Mouse (Mus musculus) forebrain, embryonic 11.5 days (tissue): Measurements from ENCODE around the gene Mapk1. TPM values are rescaled to one million over a fixed set of nuclear protein-coding genes. Genes with fewer than 3 reads are reported as not detected.
A peak's percentile ranks its signal among the peaks of the same experiment; 100 is the strongest.

ENCODE experiments used
- ATAC-seq: fragments of 200-750 bp; cut with Nextera tagmentation; replicated peaks from 2 replicates; pipeline ENCODE4 v1.8.0; 2017; ENCODE audit warnings: moderate TSS enrichment; ENCODE audit not compliant: low FRiP score
- DNase-seq: peaks from one replicate; pipeline ENCODE4 v3.0.0-alpha.2; 2017; ENCODE audit warnings: low spot score
- H3K27ac ChIP-seq: fragments of 300-500 bp; sonication (generic); 2 replicates; pipeline ENCODE4 v1.5.1; 2014; ENCODE audit warnings: low read depth, low read length
- H3K27me3 ChIP-seq: fragments of 300-500 bp; sonication (generic); 2 replicates; pipeline ENCODE4 v1.6.1; 2014; ENCODE audit warnings: mild to moderate bottlenecking, low read length, mixed read lengths; ENCODE audit not compliant: control insufficient read depth, insufficient read depth
- H3K36me3 ChIP-seq: fragments of 300-500 bp; sonication (generic); 2 replicates; pipeline ENCODE4 v1.6.1; 2014; ENCODE audit warnings: mild to moderate bottlenecking, low read length, moderate library complexity, mixed read lengths; ENCODE audit not compliant: control insufficient read depth, insufficient read depth
- H3K4me1 ChIP-seq: fragments of 300-500 bp; sonication (generic); replicated peaks from 2 replicates; pipeline ENCODE4 v1.6.1; 2014; ENCODE audit warnings: low read length, mixed read lengths; ENCODE audit not compliant: control insufficient read depth, insufficient read depth
- H3K4me2 ChIP-seq: fragments of 300-500 bp; sonication (generic); 2 replicates; pipeline ENCODE4 v1.6.1; 2014; ENCODE audit warnings: low read depth, mild to moderate bottlenecking, low read length, moderate library complexity, mixed read lengths; ENCODE audit not compliant: severe bottlenecking
- H3K4me3 ChIP-seq: fragments of 300-500 bp; sonication (generic); 2 replicates; pipeline ENCODE4 v1.5.1; 2014; ENCODE audit warnings: low read depth, low read length
- H3K9ac ChIP-seq: fragments of 300-500 bp; sonication (generic); 2 replicates; pipeline ENCODE4 v1.6.1; 2014; ENCODE audit warnings: low read length
- H3K9me3 ChIP-seq: fragments of 300-500 bp; sonication (generic); 2 replicates; pipeline ENCODE4 v1.6.1; 2016; ENCODE audit warnings: low read length, mixed read lengths; ENCODE audit not compliant: control insufficient read depth
- WGBS: fragments of 180-500 bp; shearing (Covaris S2); extraction: QIAGEN DNeasy Blood & Tissue Kit; methylation state at CpG from one replicate; pipeline ENCODE4 v1.1.7; 2014; 5-methylcytosine and 5-hydroxymethylcytosine counted together
- polyA plus RNA-seq: library from polyadenylated mRNA; unstranded; fragments of >200 nt; fragmentation: Nextera tagmentation; extraction: Ambion mirVana; gene quantifications from 2 replicates; pipeline ENCODE4 v1.2.1, GENCODE M21; 2014

Gene Mapk1
- polyA plus RNA-seq, 1 experiment from 2014 or later, result 197 TPM

DNA sequence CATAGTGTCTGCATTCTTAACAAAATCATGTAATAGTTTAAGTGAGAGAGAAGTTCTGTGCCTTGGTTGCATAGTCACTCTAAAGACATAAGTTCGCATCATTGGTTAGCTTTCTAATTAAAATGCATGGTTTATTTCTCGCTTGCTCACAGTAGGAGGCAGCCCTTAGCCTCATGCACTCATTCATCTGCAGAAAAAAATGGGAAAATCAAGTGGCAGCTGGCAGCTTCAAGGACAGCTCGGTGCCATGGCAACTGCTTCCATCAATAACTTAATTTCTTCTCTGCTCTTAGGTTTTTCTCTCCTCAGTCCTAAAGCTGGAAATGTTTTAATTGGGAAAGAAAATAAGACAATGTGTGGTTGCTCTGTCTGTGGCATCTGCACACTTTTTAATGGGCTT, 72.4 kb downstream of the Mapk1 start:
- no peak overlapping the region for H3K27ac ChIP-seq
- no peak overlapping the region for H3K4me3 ChIP-seq
- no peak overlapping the region for H3K9ac ChIP-seq
- no peaks in the 10 kb centered on the region for H3K27me3 ChIP-seq
- H3K4me2 ChIP-seq, result no peak overlapping the region
- ATAC-seq (peak; percentile 55), DNase-seq (peak; percentile 48)
- no peaks in the 10 kb centered on the region for H3K36me3 ChIP-seq
- whole genome bisulfite sequencing, result 35% methylated on average over 3 of the region's 3 CpGs
- no peaks in the 10 kb centered on the region for H3K9me3 ChIP-seq
- no peaks in the 10 kb centered on the region for H3K4me1 ChIP-seq

GRCm38 (mm10) chr16:17062338-17062737, 79.2 kb downstream of the Mapk1 start:
- Histone ChIP-seq H3K9ac (no peak overlapping the region), H3K4me3 (no peak overlapping the region), H3K4me1 (no peaks in the 10 kb centered on the region), H3K36me3 (no peaks in the 10 kb centered on the region), H3K27me3 (no peaks in the 10 kb centered on the region), H3K27ac (no peak overlapping the region), H3K4me2 (no peak overlapping the region), H3K9me3 (no peaks in the 10 kb centered on the region)
- ATAC-seq, result no peak
- DNase-seq, result no peak
- WGBS, result 59% methylated on average over 1 of the region's 1 CpGs

DNA sequence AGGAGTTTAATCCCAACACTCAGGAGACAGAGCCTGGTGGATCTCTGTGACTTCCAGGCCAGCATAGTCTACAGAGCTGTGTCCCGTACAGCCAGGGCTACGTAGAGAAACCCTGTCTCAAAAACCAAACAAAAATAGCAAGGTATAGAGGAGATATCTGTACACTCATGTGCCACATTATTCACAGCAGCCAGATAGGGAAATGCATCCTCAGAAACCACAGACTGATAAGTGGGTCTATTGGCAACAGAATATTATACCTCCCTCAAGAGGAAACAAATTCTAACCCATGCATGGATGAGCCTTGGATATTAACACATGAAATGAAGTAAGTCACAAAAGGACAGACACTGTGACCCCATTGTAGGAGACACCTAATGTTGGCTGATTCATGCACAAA, 84.4 kb downstream of the Mapk1 start:
- DNase-seq (no peak), ATAC-seq (no peak)
- no peak overlapping the region for H3K9ac ChIP-seq
- H3K9me3 ChIP-seq, result no peaks in the 10 kb centered on the region
- WGBS, result 90% methylated on average over 2 of the region's 2 CpGs
- H3K4me1 ChIP-seq, result no peaks in the 10 kb centered on the region
- no peak overlapping the region for H3K27ac ChIP-seq
- peaks cover 3% of the 10 kb centered on the region; the same call in 1 of the 2 replicates for H3K36me3 ChIP-seq
- no peak overlapping the region for H3K4me3 ChIP-seq
- H3K4me2 ChIP-seq, result no peak overlapping the region
- no peaks in the 10 kb centered on the region for H3K27me3 ChIP-seq

DNA sequence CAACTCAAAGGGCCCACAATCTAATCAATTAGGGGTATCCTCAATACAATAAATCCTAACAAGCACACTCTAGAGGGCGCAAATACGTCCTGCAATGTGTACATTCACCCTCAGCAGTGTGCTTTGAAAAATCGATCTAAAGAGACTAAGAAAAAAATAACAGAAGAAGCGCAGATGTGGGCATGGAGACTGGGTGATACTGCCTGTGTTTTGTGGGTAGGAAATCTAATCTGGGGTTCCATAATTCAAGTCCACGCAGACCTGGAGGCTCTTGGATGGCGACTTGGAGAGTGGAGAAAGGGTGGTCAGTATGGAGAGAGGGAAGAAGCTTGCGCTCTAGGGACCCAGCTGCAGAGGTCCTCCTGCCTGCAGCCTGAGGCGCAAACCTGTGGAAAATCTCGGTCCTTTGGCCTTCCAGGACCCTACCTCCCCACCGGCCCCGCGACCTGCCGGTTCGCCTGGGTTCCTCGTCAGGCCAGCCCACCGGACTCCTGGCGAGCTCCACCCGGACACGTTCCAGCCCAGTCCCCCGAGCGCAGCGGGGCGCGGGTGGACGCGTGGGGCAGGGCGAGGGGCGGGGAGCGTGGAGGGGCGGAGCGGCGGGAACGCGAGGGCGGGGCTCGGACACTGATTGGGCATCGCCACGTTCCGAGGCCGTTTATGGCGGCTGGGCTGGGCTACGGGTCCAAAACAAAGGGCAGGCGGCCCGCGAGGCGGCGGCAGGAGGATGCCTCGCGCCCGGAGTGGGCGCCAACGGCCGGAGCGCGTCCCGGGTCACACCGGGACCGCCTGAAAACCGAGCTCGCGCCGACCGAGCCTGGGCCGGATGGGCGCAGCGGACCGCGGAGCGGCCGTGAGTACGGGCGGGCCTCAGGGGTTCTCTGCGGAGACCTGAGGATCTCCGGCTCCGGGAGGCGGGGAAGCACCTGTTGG, 86.6 kb downstream of the Mapk1 start, which contains the start of gene Ypel1:
Gene Ypel1 (plus strand): TSS at position 186 of the 933 bp plus-strand sequence.
- Histone ChIP-seq H3K4me2 (peak within 1 kb of the TSS; percentile 73), H3K9ac (peak within 1 kb of the TSS; percentile 97), H3K27ac (peak within 1 kb of the TSS; percentile 89), H3K9me3 (no peaks in the 10 kb centered on the region), H3K4me1 (no peaks in the 10 kb centered on the region), H3K36me3 (peaks cover 6% of the 10 kb centered on the region; the same call in 1 of the 2 replicates), H3K27me3 (no peaks in the 10 kb centered on the region), H3K4me3 (peak within 1 kb of the TSS; percentile 86)
- ATAC-seq (peak; percentile 97), DNase-seq (peak; percentile 96)
- WGBS, result under 1% methylated on average over 71 of the region's 76 CpGs

GRCm38 (mm10) chr16:17070716-17071115, 87.5 kb downstream of the Mapk1 start:
- DNase-seq, result no peak
- Histone ChIP-seq H3K27me3 (no peaks in the 10 kb centered on the region), H3K9me3 (no peaks in the 10 kb centered on the region; the same call in 1 of the 2 replicates), H3K4me3 (peak overlapping the region; percentile 86), H3K36me3 (peaks cover 12% of the 10 kb centered on the region), H3K4me1 (no peaks in the 10 kb centered on the region), H3K4me2 (peak overlapping the region; percentile 73), H3K9ac (peak overlapping the region; percentile 97), H3K27ac (no peak overlapping the region)
- 44% methylated on average over 6 of the region's 6 CpGs for WGBS
- no peak for ATAC-seq

DNA sequence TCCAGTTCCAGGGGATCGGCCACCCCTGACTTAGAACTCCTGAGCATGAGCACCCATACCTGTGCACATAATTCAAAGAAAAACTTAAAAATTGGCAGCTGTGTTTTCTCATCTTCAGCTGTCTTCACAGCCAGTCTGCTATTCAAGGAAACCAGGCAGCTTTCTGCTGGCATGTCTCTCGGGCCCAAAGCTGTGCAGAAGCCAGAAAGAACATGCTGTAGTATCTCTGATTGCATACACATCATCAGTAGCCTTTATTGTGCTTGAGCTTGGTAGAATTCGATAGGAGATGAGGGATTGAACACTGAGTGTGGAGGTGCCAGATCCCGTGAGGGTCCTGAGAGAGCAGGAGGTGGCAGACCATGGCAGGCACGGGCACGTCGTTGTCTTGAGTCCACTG, 89.8 kb downstream of the Mapk1 start:
- H3K4me1 ChIP-seq, result no peaks in the 10 kb centered on the region
- no peak overlapping the region for H3K4me2 ChIP-seq
- H3K27me3 ChIP-seq, result no peaks in the 10 kb centered on the region
- DNase-seq, result no peak
- H3K36me3 ChIP-seq, result peaks cover 14% of the 10 kb centered on the region
- H3K4me3 ChIP-seq, result no peak overlapping the region
- 94% methylated on average over 7 of the region's 7 CpGs for WGBS
- H3K27ac ChIP-seq, result no peak overlapping the region
- no peaks in the 10 kb centered on the region; the same call in 1 of the 2 replicates for H3K9me3 ChIP-seq
- no peak overlapping the region for H3K9ac ChIP-seq
- no peak for ATAC-seq

GRCm38 (mm10) chr16:17076301-17076700, 93.1 kb downstream of the Mapk1 start:
- Histone ChIP-seq H3K4me2 (no peak overlapping the region), H3K27me3 (no peaks in the 10 kb centered on the region), H3K36me3 (peaks cover 14% of the 10 kb centered on the region), H3K9me3 (no peaks in the 10 kb centered on the region; the same call in 1 of the 2 replicates), H3K4me1 (no peaks in the 10 kb centered on the region), H3K9ac (no peak overlapping the region), H3K4me3 (no peak overlapping the region), H3K27ac (no peak overlapping the region)
- 96% methylated on average over 2 of the region's 2 CpGs for WGBS
- DNase-seq (no peak), ATAC-seq (no peak)

- Histone ChIP-seq H3K27me3 (no peaks in the 10 kb centered on the region), H3K36me3 (peaks cover 14% of the 10 kb centered on the region), H3K27ac (no peak overlapping the region), H3K4me2 (no peak overlapping the region), H3K9me3 (no peaks in the 10 kb centered on the region; the same call in 1 of the 2 replicates), H3K4me3 (no peak overlapping the region), H3K4me1 (no peaks in the 10 kb centered on the region), H3K9ac (no peak overlapping the region)
- no peak for DNase-seq
- ATAC-seq, result no peak
Observed at GRCm38 (mm10) chr16:17076869-17077268, 93.7 kb downstream of the Mapk1 start.
